Mouse (Mus musculus) gastrocnemius, adult 2 months (tissue): Measurements from ENCODE around the gene Olfr403. TPM values are rescaled to one million over a fixed set of nuclear protein-coding genes. Genes with fewer than 3 reads are reported as not detected.
"Not testable (repeated sequence)": the region's sequence is repeated elsewhere in the genome, so short reads cannot be mapped to it uniquely, and the experiment has no call there.

ENCODE experiments used
- DNase-seq: peaks from one replicate; pipeline ENCODE4 v3.0.0; 2022
- H3K27ac ChIP-seq: fragments of 200-600 bp; 2 replicates; pipeline ENCODE4 v1.8.1; 2022; ENCODE audit warnings: mild to moderate bottlenecking
- H3K4me3 ChIP-seq: fragments of 200-600 bp; 2 replicates; pipeline ENCODE4 v1.8.1; 2022; ENCODE audit warnings: mild to moderate bottlenecking, moderate library complexity
- CTCF ChIP-seq: fragments of 200-600 bp; IDR thresholded peaks from 2 replicates; pipeline ENCODE4 v1.8.1; 2022; ENCODE audit warnings: antibody characterized with exemption, mild to moderate bottlenecking, moderate library complexity
- intact Hi-C: fragments of 180-260 bp; cut with DNase I; formaldehyde crosslinking; loops from one replicate; pipeline ENCODE4 v1.15.1; 2025
- long read RNA-seq, 2 experiments: library from polyadenylated mRNA; stranded (forward); transcript quantifications; one replicate each; pipeline ENCODE4 v2.0.0; 2021
- total RNA-seq, 2 experiments: library from RNA; stranded (reverse); gene quantifications; 2 replicates each; pipeline ENCODE4 v1.2.3; 2021

Gene Olfr403
- not detected for total RNA-seq
- long read RNA-seq, experiment 1 = 0 reads
- long read RNA-seq, experiment 2 = 0 reads

DNA sequence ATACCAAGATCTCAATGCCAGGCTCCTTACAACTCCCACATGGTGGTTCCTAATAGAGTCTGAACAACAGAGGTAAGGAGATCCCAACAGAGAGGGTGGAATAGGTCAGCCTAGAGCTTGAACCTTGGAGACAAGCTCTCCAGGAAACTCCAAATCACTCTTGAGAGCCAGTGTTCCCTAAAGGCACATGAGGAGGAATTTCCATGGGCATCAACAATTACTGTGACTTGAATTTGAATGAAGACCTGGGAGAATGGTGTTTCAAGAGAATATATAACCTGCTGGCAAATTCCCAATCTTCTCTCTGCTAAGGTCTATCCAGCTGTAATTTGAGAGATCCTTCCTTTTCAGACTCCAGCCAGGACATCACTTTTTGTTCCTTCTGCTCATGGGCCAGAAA, at the start of gene Olfr403:
Gene Olfr403, plus strand, starts transcription at position 301 of the 400 bp plus-strand sequence.
- no peak for DNase-seq
- intact Hi-C loops = no loop called here
- no peak within 1 kb of the TSS for H3K27ac ChIP-seq
- H3K4me3 ChIP-seq = no peak within 1 kb of the TSS
- no peak for TF ChIP-seq CTCF

DNA sequence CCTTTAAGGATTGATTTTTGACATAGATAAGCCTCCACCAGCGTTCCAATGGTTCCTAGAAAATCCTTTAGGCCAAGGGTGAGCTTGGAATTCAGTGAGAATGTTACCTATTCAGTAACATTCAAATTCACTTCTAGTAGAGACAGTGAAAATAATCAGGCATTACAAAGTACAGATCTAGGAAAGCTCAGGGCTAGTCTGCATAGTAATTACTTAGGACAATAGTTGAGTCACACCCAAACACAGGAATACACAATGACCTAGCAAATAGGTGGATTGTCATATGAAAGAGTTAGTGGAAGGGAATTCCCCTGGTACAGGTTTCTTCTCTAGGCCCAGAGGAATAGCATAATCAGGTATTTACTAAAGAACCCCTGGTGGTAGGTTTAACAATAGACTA, 46.0 kb upstream of the Olfr403 start:
- intact Hi-C loops, H3K27ac ChIP-seq, DNase-seq, H3K4me3 ChIP-seq: not testable (repeated sequence)

DNA sequence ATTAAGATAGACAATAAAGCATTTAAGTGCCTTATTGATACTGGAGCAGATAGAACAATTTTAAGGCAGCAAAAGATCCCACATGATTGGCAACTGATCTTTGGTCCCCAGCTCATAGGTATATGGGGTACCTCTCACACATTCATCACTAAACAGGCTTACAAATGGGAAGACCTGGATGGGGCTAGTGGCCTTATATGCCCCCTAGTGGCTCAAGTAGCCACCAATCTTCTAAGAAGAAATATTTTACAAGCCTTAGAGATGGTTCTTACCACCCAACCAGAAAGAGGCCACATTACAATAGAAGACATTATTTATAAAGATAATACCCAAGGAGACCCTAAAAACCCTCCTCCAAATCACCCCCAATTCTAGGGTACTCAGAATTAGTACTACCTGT, 40.2 kb upstream of the Olfr403 start:
- no peak for TF ChIP-seq CTCF
- H3K4me3 ChIP-seq = no peak overlapping the region
- H3K27ac ChIP-seq = no peak overlapping the region
- DNase-seq = no peak
- intact Hi-C loops = no loop called here

DNA sequence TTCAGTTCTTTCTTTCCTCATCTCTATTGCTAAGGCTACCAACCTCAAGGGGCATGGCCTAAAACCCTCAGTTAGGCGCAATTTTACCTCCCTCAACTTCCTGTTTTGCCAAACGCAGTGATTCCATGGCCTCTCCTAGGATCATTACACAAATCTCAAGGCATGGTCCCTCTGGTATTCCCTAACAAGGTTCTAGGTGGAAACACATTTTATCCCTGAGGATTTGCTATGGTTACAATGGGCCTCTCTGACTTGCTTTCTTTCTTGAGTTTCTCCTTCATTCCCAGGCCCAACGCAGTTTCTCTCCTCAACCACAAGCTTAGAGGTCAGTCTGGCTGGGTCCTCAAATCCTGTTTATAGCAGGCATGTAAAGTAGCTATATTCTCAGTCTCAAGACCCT, 32.8 kb upstream of the Olfr403 start, which contains the start of gene Olfr402:
Gene Olfr402, plus strand, starts transcription at position 301 of the 400 bp plus-strand sequence.
- TF ChIP-seq CTCF = no peak
- no peak for DNase-seq
- H3K27ac ChIP-seq = no peak within 1 kb of the TSS
- intact Hi-C loops = no loop called here
- no peak within 1 kb of the TSS for H3K4me3 ChIP-seq

DNA sequence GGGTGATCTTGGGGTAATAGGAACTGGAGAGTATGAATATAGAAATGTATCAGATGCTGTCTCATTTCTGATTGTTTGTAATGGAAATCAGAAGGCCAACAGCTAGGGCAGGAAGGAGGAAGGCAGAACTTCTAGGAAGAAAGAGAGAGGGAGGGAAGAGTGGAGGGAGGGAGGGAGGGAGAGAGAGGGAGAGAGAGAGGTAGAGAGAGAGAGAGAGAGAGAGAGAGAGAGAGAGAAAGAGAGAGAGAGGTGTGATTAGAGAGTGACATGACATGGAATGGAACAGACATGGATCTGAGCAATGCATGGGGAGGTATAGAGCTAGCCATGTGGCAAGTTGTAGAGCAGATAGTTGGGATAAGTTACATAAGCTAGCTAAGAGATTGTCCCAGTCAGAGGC, 17.3 kb upstream of the Olfr403 start:
- H3K4me3 ChIP-seq = no peak overlapping the region
- no peak for DNase-seq
- no peak for TF ChIP-seq CTCF
- H3K27ac ChIP-seq = no peak overlapping the region
- intact Hi-C loops = no loop called here

DNA sequence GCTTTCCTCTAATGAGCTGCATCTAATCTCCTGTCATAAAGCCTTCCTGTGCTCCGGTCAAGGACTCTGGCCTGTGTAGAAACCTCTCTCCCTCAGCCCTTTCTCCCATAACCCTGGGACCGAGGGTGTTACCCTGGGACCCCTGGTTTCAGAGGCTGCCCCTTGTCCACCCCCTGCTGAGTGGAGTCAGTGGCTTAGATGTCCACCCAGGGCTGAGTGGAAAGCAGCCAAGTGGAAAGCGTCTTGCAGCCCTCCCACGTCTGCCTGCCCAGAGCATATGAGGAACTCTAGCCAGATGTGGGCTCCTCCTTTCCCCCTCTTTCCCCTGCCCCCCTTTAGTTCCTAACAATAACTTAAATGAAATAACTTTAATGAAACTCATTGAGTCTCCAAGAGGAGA, 2.9 kb upstream of the Olfr403 start:
- intact Hi-C loops = no loop called here
- no peak for DNase-seq
- no peak for TF ChIP-seq CTCF
- Histone ChIP-seq H3K4me3 (no peak overlapping the region), H3K27ac (no peak overlapping the region)

DNA sequence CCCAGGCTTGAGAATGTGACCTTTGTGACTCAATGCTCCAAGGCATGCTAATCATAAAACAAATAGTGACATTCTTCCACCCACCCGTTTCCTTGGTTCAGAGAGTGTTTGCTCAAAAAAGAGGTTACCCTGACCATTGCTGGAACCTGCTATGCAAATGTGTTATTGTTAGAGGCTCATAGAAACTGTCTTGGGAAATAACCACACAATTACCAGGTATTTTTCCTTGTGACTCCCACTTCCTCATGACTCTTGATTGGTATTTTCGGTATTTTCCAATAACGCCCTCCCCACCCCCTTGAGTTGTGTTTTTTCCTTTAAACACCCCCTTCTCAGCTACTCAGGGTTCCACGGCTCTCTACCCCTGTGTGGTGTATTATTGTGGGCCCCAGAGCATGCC, 2.3 kb upstream of the Olfr403 start:
- Histone ChIP-seq H3K4me3 (no peak overlapping the region), H3K27ac (no peak overlapping the region)
- DNase-seq = no peak
- intact Hi-C loops = no loop called here
- no peak for TF ChIP-seq CTCF

DNA sequence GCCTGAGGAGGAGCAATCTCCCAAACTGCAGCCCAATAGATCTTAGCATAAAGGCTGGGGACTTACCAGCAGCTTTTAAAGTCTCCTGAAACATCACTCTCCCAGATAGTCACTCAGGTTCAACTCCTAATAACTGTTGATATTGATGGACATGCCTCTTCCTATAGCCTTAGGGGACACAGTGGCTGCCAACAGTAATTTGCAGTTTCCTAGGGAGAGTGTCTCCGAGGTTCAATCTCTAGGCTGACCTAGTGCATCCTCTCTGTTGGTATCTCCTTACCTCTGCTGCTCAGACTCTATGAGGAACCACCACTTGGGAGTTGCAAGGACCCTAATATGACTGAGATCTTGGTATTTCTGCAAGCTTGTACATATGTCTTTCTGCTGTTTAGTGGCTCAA, 25.2 kb downstream of the Olfr403 start, which contains the start of gene Olfr43:
Gene Olfr43, minus strand, starts transcription at position 101 of the 400 bp plus-strand sequence.
- Histone ChIP-seq H3K27ac (no peak within 1 kb of the TSS), H3K4me3 (no peak within 1 kb of the TSS)
- no peak for TF ChIP-seq CTCF
- no peak for DNase-seq
- intact Hi-C loops = no loop called here

DNA sequence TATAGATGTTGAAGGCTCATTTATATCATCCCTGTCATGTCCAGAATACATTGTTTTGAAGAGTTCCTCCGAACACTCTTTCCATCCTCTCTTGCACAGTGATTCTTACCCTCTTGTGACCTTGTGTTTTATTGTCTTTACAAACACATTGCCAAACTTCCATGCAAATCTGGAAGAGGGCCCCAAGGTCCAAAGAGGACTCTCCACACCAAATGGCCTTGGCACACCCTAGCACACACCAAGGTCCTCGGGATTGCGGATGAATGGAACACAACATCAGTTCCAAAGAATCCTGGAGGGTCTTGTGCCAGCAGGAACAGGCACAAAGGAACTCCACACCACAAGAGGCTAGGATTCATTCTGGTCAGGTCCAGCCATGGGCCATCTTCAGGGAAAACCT, 55.2 kb downstream of the Olfr403 start:
- no peak overlapping the region for H3K4me3 ChIP-seq
- DNase-seq = no peak
- no peak for TF ChIP-seq CTCF
- intact Hi-C loops = no loop called here
- no peak overlapping the region for H3K27ac ChIP-seq

Other genes with a start within 250 kb of the Olfr403 start
- gene Olfr23, start 249.6 kb upstream of the Olfr403 start, total RNA-seq = not detected
- not detected for gene Olfr397, start 225.4 kb upstream of the Olfr403 start, total RNA-seq
- gene Olfr398, start 195.8 kb upstream of the Olfr403 start, total RNA-seq = not detected
- gene Olfr139, start 129.7 kb upstream of the Olfr403 start, total RNA-seq = not detected
- not detected for gene Olfr399, start 129.6 kb upstream of the Olfr403 start, total RNA-seq
- gene Zfp616, start 116.3 kb upstream of the Olfr403 start, total RNA-seq = not detected
- not detected for gene Olfr401, start 72.5 kb upstream of the Olfr403 start, total RNA-seq
- not detected for gene Olfr402, start 32.7 kb upstream of the Olfr403 start, total RNA-seq
- not detected for gene Olfr43, start 25.1 kb downstream of the Olfr403 start, total RNA-seq
- not detected for gene Olfr406, start 73.6 kb downstream of the Olfr403 start, total RNA-seq
- gene Olfr59, start 97.5 kb downstream of the Olfr403 start, total RNA-seq = not detected
- gene Olfr410, start 151.8 kb downstream of the Olfr403 start, total RNA-seq = not detected
- gene Olfr411, start 166.4 kb downstream of the Olfr403 start, total RNA-seq = not detected
- gene Olfr412, start 175.8 kb downstream of the Olfr403 start, total RNA-seq = not detected